Mouse (Mus musculus): ENCODE data around the gene Ccdc158. TPM values are rescaled to one million over a fixed set of nuclear protein-coding genes. Genes with fewer than 3 reads are reported as not detected.

Ccdc158 gene
- polyA plus RNA-seq, 1 experiment = 46.9 TPM

DNA sequence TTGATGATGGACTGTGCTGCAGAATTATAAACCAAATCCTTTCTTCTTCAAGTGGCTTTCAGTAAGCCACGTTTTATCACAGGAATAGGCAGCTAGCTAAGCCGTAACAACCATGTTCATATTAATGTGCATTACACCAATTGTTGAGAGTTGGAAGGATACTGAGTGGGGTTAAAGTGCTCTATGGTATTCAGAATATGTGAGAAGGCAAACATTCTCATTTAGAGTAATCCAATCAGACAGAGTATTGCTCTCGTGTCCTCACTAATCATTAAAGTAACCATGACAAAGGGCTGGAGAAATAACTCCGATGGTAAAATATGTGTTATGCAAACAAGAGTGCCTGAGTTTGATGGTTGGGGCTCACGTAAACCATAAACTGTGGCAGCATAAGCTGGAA, 53.2 kb downstream of the Ccdc158 start:
- H3K36me3 ChIP-seq (ENCODE audit: control insufficient read depth, insufficient read depth, low read length) = peaks cover 4% of the 10 kb centered on the region; the same call in 1 of the 2 replicates
- no peak overlapping the region for H3K4me3 ChIP-seq (ENCODE audit: control insufficient read depth, low read depth, low read length)
- no peaks in the 10 kb centered on the region for H3K27me3 ChIP-seq (ENCODE audit: control insufficient read depth, insufficient read depth, low read length)
- H3K4me1 ChIP-seq (ENCODE audit: control insufficient read depth, insufficient read depth, low read length) = no peaks in the 10 kb centered on the region
- TF ChIP-seq POLR2A (IDR thresholded peaks at IDR 0.05; ENCODE audit: control insufficient read depth, low read depth, low read length) = no peak
- TF ChIP-seq CTCF (IDR thresholded peaks at IDR 0.05; ENCODE audit: control insufficient read depth, insufficient read depth, insufficient replicate concordance, low read depth, low read length) = no peak
- H3K27ac ChIP-seq (ENCODE audit: control insufficient read depth, insufficient read depth, low read depth, low read length) = no peak overlapping the region

DNA sequence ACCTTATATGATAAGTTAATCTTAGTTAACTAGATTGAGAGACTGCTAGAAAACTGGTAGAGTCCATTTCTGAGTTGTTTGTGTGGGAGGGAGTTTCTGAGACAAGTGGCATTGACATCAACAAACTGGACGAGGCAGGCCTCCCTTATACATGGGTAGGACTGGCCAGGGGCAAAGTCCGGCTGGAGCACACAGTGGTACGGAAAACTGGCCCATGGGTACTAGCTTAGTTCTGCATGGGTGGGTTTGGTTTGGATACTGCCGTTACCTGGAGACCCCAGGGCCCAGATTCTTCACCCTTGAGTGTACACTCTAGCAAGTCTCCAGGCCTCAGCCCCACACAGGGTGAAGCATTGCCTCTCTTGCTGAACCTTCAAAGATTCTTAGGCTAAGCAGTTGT, 62.3 kb downstream of the Ccdc158 start:
- TF ChIP-seq POLR2A (IDR thresholded peaks at IDR 0.05; ENCODE audit: control insufficient read depth, low read depth, low read length) (no peak), CTCF (IDR thresholded peaks at IDR 0.05; ENCODE audit: control insufficient read depth, insufficient read depth, insufficient replicate concordance, low read depth, low read length) (no peak)
- Histone ChIP-seq H3K27me3 (ENCODE audit: control insufficient read depth, insufficient read depth, low read length) (no peaks in the 10 kb centered on the region), H3K4me3 (ENCODE audit: control insufficient read depth, low read depth, low read length) (no peak overlapping the region), H3K27ac (ENCODE audit: control insufficient read depth, insufficient read depth, low read depth, low read length) (no peak overlapping the region), H3K36me3 (ENCODE audit: control insufficient read depth, insufficient read depth, low read length) (peaks cover 2% of the 10 kb centered on the region), H3K4me1 (ENCODE audit: control insufficient read depth, insufficient read depth, low read length) (no peaks in the 10 kb centered on the region)

DNA sequence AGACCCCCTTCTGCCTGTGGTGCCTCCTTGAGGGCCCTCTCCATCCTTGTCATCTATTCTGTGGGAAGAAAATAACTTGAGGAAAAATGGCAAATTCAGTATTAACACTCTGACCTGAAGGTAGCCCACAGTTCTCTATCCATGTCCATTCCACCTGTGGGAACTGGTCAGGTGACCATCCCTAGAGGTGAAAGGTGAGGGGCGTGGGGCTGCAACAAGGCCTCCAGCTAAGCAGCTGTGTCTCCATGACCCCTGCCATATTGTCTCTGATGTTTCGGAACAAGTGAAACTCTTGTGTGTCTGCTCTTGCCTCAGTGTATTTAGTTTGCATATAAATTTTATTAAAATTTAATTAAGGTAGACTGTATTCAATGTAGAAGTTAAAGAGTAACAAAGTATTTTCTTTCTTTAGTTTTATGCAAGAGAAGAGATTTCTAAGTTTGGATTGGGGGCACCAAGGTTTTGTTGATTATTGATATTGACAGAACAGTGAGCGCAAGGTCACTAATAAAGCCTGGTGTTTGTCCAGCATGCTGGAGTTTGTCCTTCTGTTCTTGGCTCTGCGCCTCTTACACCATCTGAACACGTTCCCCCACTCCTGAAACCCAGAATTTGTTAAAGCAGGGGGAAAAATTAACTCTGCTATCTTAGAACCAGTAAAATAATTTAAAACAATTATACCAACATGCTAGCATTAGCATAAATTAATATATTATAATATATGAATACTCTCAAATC, 67.4 kb downstream of the Ccdc158 start:
- no peak for TF ChIP-seq POLR2A (IDR thresholded peaks at IDR 0.05; ENCODE audit: control insufficient read depth, low read depth, low read length)
- no peak for TF ChIP-seq CTCF (IDR thresholded peaks at IDR 0.05; ENCODE audit: control insufficient read depth, insufficient read depth, insufficient replicate concordance, low read depth, low read length)
- Histone ChIP-seq H3K27me3 (ENCODE audit: control insufficient read depth, insufficient read depth, low read length) (no peaks in the 10 kb centered on the region), H3K27ac (ENCODE audit: control insufficient read depth, insufficient read depth, low read depth, low read length) (no peak overlapping the region), H3K4me3 (ENCODE audit: control insufficient read depth, low read depth, low read length) (no peak overlapping the region), H3K36me3 (ENCODE audit: control insufficient read depth, insufficient read depth, low read length) (peaks cover 2% of the 10 kb centered on the region), H3K4me1 (ENCODE audit: control insufficient read depth, insufficient read depth, low read length) (peaks cover 9% of the 10 kb centered on the region)

DNA sequence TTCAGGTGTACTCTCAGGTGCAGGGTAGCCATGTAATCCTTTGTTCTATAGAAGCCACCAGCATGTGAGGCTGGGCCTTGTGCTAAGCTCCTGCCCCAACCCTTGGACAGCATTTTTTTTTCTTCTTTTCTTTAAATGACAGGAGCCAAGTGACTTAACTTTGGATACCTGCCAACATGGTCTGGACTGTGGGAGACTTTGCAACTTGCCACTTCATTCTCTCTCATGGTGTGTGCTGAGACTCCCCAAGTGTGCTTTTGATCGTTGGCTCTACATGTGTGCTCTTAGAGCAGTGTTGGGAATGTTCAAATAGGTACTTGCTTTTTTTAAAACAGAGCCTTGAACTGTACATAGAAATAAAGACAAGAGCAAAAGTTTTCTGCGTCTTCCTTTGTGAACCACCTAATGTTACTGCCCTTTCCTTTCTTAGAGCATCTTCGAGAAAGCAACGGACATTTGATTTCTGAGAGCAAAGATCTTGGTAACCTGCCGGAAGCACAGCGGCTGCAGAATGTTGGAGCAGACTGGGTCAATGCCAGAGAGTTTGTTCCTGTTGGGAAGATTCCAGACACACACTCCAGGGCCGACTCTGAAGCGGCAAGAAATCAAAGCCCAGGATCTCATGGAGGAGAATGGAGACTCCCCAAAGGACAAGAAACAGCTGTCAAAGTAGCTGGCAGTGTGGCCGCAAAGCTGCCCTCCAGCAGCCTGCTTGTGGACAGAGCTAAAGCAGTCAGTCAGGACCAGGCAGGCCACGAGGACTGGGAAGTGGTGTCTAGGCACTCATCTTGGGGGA, 70.4 kb downstream of the Ccdc158 start:
- H3K36me3 ChIP-seq (ENCODE audit: control insufficient read depth, insufficient read depth, low read length) = no peaks in the 10 kb centered on the region; the same call in 1 of the 2 replicates
- H3K27ac ChIP-seq (ENCODE audit: control insufficient read depth, insufficient read depth, low read depth, low read length) = no peak overlapping the region
- H3K4me3 ChIP-seq (ENCODE audit: control insufficient read depth, low read depth, low read length) = no peak overlapping the region
- no peaks in the 10 kb centered on the region for H3K27me3 ChIP-seq (ENCODE audit: control insufficient read depth, insufficient read depth, low read length)
- H3K4me1 ChIP-seq (ENCODE audit: control insufficient read depth, insufficient read depth, low read length) = peaks cover 10% of the 10 kb centered on the region
- TF ChIP-seq CTCF (IDR thresholded peaks at IDR 0.05; ENCODE audit: control insufficient read depth, insufficient read depth, insufficient replicate concordance, low read depth, low read length) = no peak
- TF ChIP-seq POLR2A (IDR thresholded peaks at IDR 0.05; ENCODE audit: control insufficient read depth, low read depth, low read length) = no peak

DNA sequence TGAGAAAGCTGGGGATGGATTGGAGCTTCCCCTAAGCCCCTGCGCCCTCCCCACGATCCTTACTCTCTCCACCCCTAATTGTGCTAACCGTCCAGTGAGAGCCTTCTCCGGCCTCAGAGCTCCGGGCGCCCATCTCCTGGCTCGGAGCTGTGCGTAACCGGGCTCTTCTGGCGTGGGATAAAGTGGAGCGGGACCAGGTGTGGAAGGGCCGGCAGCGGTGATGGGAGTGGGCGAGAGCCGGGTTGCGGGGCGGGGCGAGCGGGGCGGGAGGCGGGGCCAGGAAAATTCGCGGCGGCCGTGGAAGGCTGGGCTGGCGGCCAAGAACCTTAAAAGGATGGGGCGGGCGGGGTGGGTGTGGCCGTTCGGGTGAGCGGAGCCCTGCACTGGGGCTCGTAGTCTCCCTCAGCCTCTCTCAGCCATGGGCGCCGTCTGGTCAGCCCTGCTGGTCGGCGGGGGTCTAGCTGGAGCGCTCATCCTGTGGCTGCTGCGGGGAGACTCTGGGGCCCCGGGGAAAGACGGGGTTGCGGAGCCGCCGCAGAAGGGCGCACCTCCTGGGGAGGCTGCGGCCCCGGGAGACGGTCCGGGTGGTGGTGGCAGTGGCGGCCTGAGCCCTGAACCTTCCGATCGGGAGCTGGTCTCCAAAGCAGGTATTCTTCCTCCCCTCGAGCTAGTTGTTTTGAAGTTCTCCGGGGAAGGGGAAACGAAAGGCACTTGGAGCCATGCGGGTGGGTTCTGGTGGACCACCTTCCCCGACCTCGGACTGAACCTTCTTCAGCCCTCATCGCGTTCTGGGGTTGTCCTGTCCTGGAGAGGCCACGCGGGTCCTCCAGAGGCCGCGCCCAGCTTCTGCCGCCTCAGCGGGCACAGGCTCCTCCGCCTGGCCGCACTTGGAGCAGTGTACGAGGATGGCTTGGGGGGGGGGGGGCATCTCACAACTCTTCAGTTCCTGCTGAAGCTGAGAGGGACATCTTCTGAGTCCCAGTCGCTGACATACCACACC, 72.1 kb downstream of the Ccdc158 start, which contains the start of gene Stbd1:
Gene Stbd1 (plus strand): TSS at position 351 of the 1,000 bp plus-strand sequence.
- TF ChIP-seq POLR2A (IDR thresholded peaks at IDR 0.05; ENCODE audit: control insufficient read depth, low read depth, low read length) (no peak), CTCF (IDR thresholded peaks at IDR 0.05; ENCODE audit: control insufficient read depth, insufficient read depth, insufficient replicate concordance, low read depth, low read length) (no peak)
- no peak within 1 kb of the TSS; the same call in 1 of the 2 replicates for H3K27ac ChIP-seq (ENCODE audit: control insufficient read depth, insufficient read depth, low read depth, low read length)

DNA sequence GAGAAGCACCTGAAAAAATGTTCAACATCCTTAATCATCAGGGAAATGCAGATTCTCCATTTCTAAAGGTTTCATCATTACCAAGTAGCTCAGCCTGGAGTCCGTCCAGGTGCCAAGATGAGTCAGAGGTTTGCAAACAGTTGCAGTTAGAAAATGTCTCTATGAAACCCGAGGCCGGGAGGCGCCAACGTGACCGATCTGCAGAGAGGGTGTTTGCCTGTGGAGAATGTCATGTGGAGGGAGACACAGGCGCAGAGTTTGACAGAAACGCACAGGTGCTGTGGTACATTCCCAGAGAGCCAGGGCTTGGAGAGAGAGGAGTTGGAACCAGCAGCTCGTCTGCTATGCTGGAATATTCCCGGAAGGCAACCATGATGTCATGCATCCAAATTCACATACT, 76.0 kb downstream of the Ccdc158 start:
- no peaks in the 10 kb centered on the region for H3K36me3 ChIP-seq (ENCODE audit: control insufficient read depth, insufficient read depth, low read length)
- H3K4me3 ChIP-seq (ENCODE audit: control insufficient read depth, low read depth, low read length) = no peak overlapping the region
- H3K4me1 ChIP-seq (ENCODE audit: control insufficient read depth, insufficient read depth, low read length) = peaks cover 8% of the 10 kb centered on the region
- TF ChIP-seq CTCF (IDR thresholded peaks at IDR 0.05; ENCODE audit: control insufficient read depth, insufficient read depth, insufficient replicate concordance, low read depth, low read length) (no peak), POLR2A (IDR thresholded peaks at IDR 0.05; ENCODE audit: control insufficient read depth, low read depth, low read length) (no peak)
- no peak overlapping the region for H3K27ac ChIP-seq (ENCODE audit: control insufficient read depth, insufficient read depth, low read depth, low read length)
- H3K27me3 ChIP-seq (ENCODE audit: control insufficient read depth, insufficient read depth, low read length) = no peaks in the 10 kb centered on the region

More for the DNA sequence above, 72.1 kb downstream of the Ccdc158 start, which contains the start of gene Stbd1:
- Histone ChIP-seq H3K36me3 (ENCODE audit: control insufficient read depth, insufficient read depth, low read length) (no peaks in the 10 kb centered on the region), H3K4me1 (ENCODE audit: control insufficient read depth, insufficient read depth, low read length) (peaks cover 10% of the 10 kb centered on the region), H3K4me3 (ENCODE audit: control insufficient read depth, low read depth, low read length) (peak within 1 kb of the TSS; percentile 78), H3K27me3 (ENCODE audit: control insufficient read depth, insufficient read depth, low read length) (no peaks in the 10 kb centered on the region)
